Comparison of ENCODE assay signal across 8 mouse cellular contexts in the genomic region with DNA sequence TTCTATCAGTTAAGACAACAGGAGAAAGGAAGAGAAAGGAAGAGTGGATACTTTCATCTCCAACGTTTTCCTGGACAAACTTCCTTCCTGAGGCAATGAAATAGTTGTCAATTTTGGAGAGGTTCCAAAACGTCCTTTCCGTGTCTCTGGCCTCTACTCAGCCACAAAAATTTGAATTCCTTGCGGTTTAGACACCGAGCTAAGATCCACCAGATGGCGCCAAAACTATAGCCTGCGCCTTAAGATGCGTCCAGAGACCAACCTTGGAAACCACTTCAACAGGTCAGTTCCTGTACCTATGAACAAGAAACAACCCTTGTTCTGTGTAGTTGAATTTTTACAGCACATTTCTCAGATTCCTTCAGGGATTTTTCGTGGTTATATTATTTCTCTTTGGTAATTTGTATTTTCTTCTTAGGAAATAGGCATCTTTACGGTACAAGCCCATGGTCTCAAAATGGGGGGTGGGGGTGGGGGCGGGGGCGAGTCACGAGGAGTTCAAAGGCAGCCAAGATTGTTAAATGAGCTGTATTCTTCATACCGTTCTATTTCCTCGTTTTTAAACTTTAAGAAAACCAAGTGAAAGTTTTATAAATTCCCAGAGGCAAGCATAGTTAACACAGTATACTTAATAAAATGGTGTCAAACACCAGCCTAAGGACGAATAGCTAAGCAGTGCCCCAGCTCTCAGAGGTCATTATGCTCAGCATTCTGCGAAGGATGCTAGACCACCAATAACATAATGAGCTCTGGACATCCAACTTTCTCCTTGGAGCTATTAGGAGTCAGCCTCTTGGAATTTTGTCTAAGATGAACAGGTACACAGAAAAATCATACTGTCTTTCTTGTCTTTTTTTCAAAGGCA.
DNase-seq lines count a peak whose midpoint lies in the region; ATAC-seq and TF ChIP-seq lines count a peak whose summit lies in the region.

No protein-coding gene starts in this region.

- no peaks in the 10 kb centered on the region for H3K27me3 ChIP-seq in thymus, adult 2 months (ENCODE audit: control insufficient read depth, insufficient read depth, low read length)
- no peaks in the 10 kb centered on the region for H3K27me3 ChIP-seq in kidney, embryonic 15.5 days
- no peaks in the 10 kb centered on the region for H3K27me3 ChIP-seq in limb, embryonic 13.5 days
- no peaks in the 10 kb centered on the region for H3K27me3 ChIP-seq in neural tube, embryonic 12.5 days (replicated peaks)

- no peak overlapping the region for H3K4me3 ChIP-seq in thymus, adult 2 months (ENCODE audit: control insufficient read depth, insufficient read depth, low read length)
- no peak overlapping the region for H3K4me3 ChIP-seq in kidney, embryonic 15.5 days (replicated peaks)
- no peak overlapping the region for H3K4me3 ChIP-seq in limb, embryonic 13.5 days
- H3K4me3 ChIP-seq in neural tube, embryonic 12.5 days, result no peak overlapping the region

- WGBS in thymus, adult 2 months, result 34% methylated on average over 17 of the region's 17 CpGs
- 29% methylated on average over 17 of the region's 17 CpGs for WGBS in kidney, embryonic 15.5 days
- 18% methylated on average over 17 of the region's 17 CpGs for WGBS in limb, embryonic 13.5 days
- WGBS in neural tube, embryonic 12.5 days, result 38% methylated on average over 17 of the region's 17 CpGs

- no peak overlapping the region for H3K27ac ChIP-seq in thymus, adult 2 months (ENCODE audit: control insufficient read depth, insufficient read depth, low read length)
- no peak overlapping the region for H3K27ac ChIP-seq in kidney, embryonic 15.5 days
- H3K27ac ChIP-seq in limb, embryonic 13.5 days, result no peak overlapping the region
- no peak overlapping the region for H3K27ac ChIP-seq in neural tube, embryonic 12.5 days

- no peaks in the 10 kb centered on the region for H3K9me3 ChIP-seq in kidney, embryonic 15.5 days (replicated peaks)
- no peaks in the 10 kb centered on the region for H3K9me3 ChIP-seq in limb, embryonic 13.5 days
- no peaks in the 10 kb centered on the region for H3K9me3 ChIP-seq in neural tube, embryonic 12.5 days

- DNase-seq in thymus, adult 2 months, result peak; percentile 1
- DNase-seq in thymus, adult 18-20 months, result no peak
- peak; percentile 63 for DNase-seq in embryo, embryonic 11.5 days (ENCODE audit: low read depth, low spot score)
- peak; percentile 21 for DNase-seq in urinary bladder, adult 2 months (ENCODE audit: low spot score)

- no peaks in the 10 kb centered on the region for H3K4me1 ChIP-seq in thymus, adult 2 months (replicated peaks; ENCODE audit: control insufficient read depth, insufficient read depth, low read length)
- H3K4me1 ChIP-seq in kidney, embryonic 15.5 days, result no peaks in the 10 kb centered on the region
- 0 out of 2 replicates have a peak, but pooled peaks cover 4% of the 10 kb centered on the region for H3K4me1 ChIP-seq in limb, embryonic 13.5 days
- H3K4me1 ChIP-seq in neural tube, embryonic 12.5 days, result no peaks in the 10 kb centered on the region

- TF ChIP-seq POLR2A in thymus, adult 2 months (IDR thresholded peaks at IDR 0.05; ENCODE audit: control insufficient read depth, extremely low read depth, insufficient read depth, low read length, poor library complexity), result no peak

- peak; percentile 79 for ATAC-seq in granulocyte monocyte progenitor cell, adult 5-6 weeks (replicated peaks; ENCODE audit: poor library complexity, severe bottlenecking)
- ATAC-seq in kidney, embryonic 15.5 days (replicated peaks; ENCODE audit: low FRiP score), result peak; percentile 90
- ATAC-seq in limb, embryonic 13.5 days (ENCODE audit: low FRiP score, low read depth), result peak; percentile 94
- peak; percentile 78; the same call in 1 of the 2 replicates for ATAC-seq in neural tube, embryonic 12.5 days (ENCODE audit: low FRiP score, low read depth)

- no peaks in the 10 kb centered on the region for H3K36me3 ChIP-seq in thymus, adult 2 months (ENCODE audit: control insufficient read depth, insufficient read depth, low read length)
- no peaks in the 10 kb centered on the region for H3K36me3 ChIP-seq in kidney, embryonic 15.5 days
- H3K36me3 ChIP-seq in limb, embryonic 13.5 days, result no peaks in the 10 kb centered on the region
- no peaks in the 10 kb centered on the region for H3K36me3 ChIP-seq in neural tube, embryonic 12.5 days

- H3K4me2 ChIP-seq in kidney, embryonic 15.5 days, result no peak overlapping the region
- peak overlapping the region; percentile 37 for H3K4me2 ChIP-seq in limb, embryonic 13.5 days (replicated peaks)
- H3K4me2 ChIP-seq in neural tube, embryonic 12.5 days (replicated peaks), result no peak overlapping the region

- TF ChIP-seq CTCF in thymus, adult 2 months (IDR thresholded peaks at IDR 0.05; ENCODE audit: borderline replicate concordance, control insufficient read depth, extremely low read depth, insufficient read depth, low read length, poor library complexity), result no peak

- H3K9ac ChIP-seq in kidney, embryonic 15.5 days, result no peak overlapping the region
- no peak overlapping the region for H3K9ac ChIP-seq in limb, embryonic 13.5 days
- no peak overlapping the region for H3K9ac ChIP-seq in neural tube, embryonic 12.5 days

Comparison
In these comparisons a context has a peak if more than half of its experiments do, and no peak if none do; other contexts are left out.
1. DNase-seq: peak in thymus, adult 2 months (single experiment), embryo, embryonic 11.5 days (single experiment) and urinary bladder, adult 2 months (single experiment); none in thymus, adult 18-20 months (0 of 2).
2. Peak in every context shown above with its lines, with median percentiles within 50 percentile points of each other: ATAC-seq.